Mouse (Mus musculus) liver, embryonic 14.5 days (tissue): ENCODE results near the gene Fasn.

ENCODE experiments used
- CTCF ChIP-seq: IDR thresholded peaks from 2 replicates; pipeline ENCODE4 v1.5.1; 2016; ENCODE audit warnings: antibody characterized with exemption, low read depth, control low read depth
- EP300 ChIP-seq: IDR thresholded peaks from 2 replicates; pipeline ENCODE4 v1.6.1; 2016; ENCODE audit warnings: antibody characterized with exemption, low read depth

- TF ChIP-seq CTCF (no peak), EP300 (no peak)
These were observed 48.9 kb upstream of the Fasn start for GRCm38 (mm10) chr11:120873206-120873605.
